8 mouse cellular contexts compared by ENCODE assay signal in the genomic region with DNA sequence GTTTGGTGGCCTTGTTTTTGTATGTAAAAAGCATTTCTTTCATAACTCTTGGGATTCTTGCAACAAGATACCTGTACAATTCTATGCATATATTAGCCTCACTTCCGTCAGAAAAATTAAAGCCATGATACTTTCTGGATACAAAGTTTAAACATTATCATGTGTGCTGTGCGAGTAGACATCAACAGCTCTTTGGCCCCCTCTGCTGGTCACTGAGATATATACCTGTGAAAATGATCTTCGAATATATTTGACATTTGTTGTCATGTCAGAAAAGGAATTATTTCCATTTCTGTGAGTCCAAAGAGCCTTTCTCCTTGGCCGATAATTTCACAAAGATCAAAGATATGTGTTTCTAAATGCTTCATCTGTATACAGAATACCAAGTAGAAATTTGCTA.
DNase-seq lines count a peak whose midpoint lies in the region; ATAC-seq and TF ChIP-seq lines count a peak whose summit lies in the region.

No protein-coding gene starts in this region.

- H3K4me1 ChIP-seq in forebrain, embryonic 11.5 days (replicated peaks; ENCODE audit: control insufficient read depth, insufficient read depth, low read length): no peaks in the 10 kb centered on the region
- H3K4me1 ChIP-seq in forebrain, embryonic 15.5 days: no peaks in the 10 kb centered on the region
- H3K4me1 ChIP-seq in liver, embryonic 14.5 days (replicated peaks; ENCODE audit: control insufficient read depth in 2 of 2, insufficient read depth in 2 of 2, low read length in 1 of 2): no peaks in the 10 kb centered on the region

- H3K27me3 ChIP-seq in forebrain, embryonic 11.5 days (ENCODE audit: control insufficient read depth, insufficient read depth, low read length): no peaks in the 10 kb centered on the region
- H3K27me3 ChIP-seq in forebrain, embryonic 15.5 days: no peaks in the 10 kb centered on the region
- H3K27me3 ChIP-seq in liver, embryonic 14.5 days (ENCODE audit: control insufficient read depth, insufficient read depth, low read length): no peaks in the 10 kb centered on the region

- no peak for TF ChIP-seq EP300 in liver, embryonic 14.5 days (IDR thresholded peaks at IDR 0.05; ENCODE audit: low read depth)

- peak; percentile 62 for TF ChIP-seq CTCF in liver, embryonic 14.5 days (IDR thresholded peaks at IDR 0.05; ENCODE audit: low read depth)

- no peak overlapping the region for H3K4me3 ChIP-seq in forebrain, embryonic 11.5 days (ENCODE audit: low read depth, low read length)
- no peak overlapping the region for H3K4me3 ChIP-seq in forebrain, embryonic 15.5 days
- H3K4me3 ChIP-seq in liver, embryonic 14.5 days (ENCODE audit: insufficient read depth in 1 of 2, low read depth in 2 of 2, low read length in 2 of 2): no peak overlapping the region

- ATAC-seq in forebrain, embryonic 11.5 days (replicated peaks; ENCODE audit: low FRiP score): no peak
- ATAC-seq in forebrain, embryonic 15.5 days (replicated peaks): no peak
- no peak for ATAC-seq in liver, embryonic 14.5 days (ENCODE audit: insufficient read depth)

- H3K9me3 ChIP-seq in forebrain, embryonic 11.5 days (ENCODE audit: control insufficient read depth, low read length): no peaks in the 10 kb centered on the region
- H3K9me3 ChIP-seq in forebrain, embryonic 15.5 days: no peaks in the 10 kb centered on the region
- H3K9me3 ChIP-seq in liver, embryonic 14.5 days (ENCODE audit: control insufficient read depth, low read length): no peaks in the 10 kb centered on the region

- H3K27ac ChIP-seq in forebrain, embryonic 11.5 days (ENCODE audit: low read depth, low read length): no peak overlapping the region
- H3K27ac ChIP-seq in forebrain, embryonic 15.5 days (replicated peaks): no peak overlapping the region
- no peak overlapping the region for H3K27ac ChIP-seq in liver, embryonic 14.5 days

- no peak overlapping the region for H3K9ac ChIP-seq in forebrain, embryonic 11.5 days (ENCODE audit: low read length)
- no peak overlapping the region for H3K9ac ChIP-seq in forebrain, embryonic 15.5 days (replicated peaks)
- no peak overlapping the region for H3K9ac ChIP-seq in liver, embryonic 14.5 days (replicated peaks)

- peak; percentile 67 for DNase-seq in forebrain, embryonic 11.5 days (ENCODE audit: low spot score)
- DNase-seq in right cerebral cortex, adult 18-20 months: peak; percentile 62
- DNase-seq in right cerebral cortex, postnatal 25 days: no peak
- peak; percentile 65 for DNase-seq in cerebellum, adult 9-10 months
- DNase-seq in heart, postnatal 36 days: peak; percentile 43 to 73
- DNase-seq in liver, embryonic 14.5 days (ENCODE audit: low read depth in 3 of 3, low spot score in 3 of 3): peak in 2 of 3 experiments; percentile 20 to 26
- peak; percentile 25 for DNase-seq in spleen, adult 12 weeks (ENCODE audit: low spot score)

- 41% methylated on average over 4 of the region's 4 CpGs for WGBS in forebrain, embryonic 11.5 days
- WGBS in forebrain, embryonic 15.5 days: 28% methylated on average over 4 of the region's 4 CpGs
- WGBS in liver, embryonic 14.5 days (ENCODE audit: insufficient replicate concordance): 21% methylated on average over 4 of the region's 4 CpGs

- H3K4me2 ChIP-seq in forebrain, embryonic 11.5 days (ENCODE audit: low read depth, low read length, severe bottlenecking): no peak overlapping the region
- H3K4me2 ChIP-seq in forebrain, embryonic 15.5 days (replicated peaks): no peak overlapping the region
- no peak overlapping the region for H3K4me2 ChIP-seq in liver, embryonic 14.5 days (ENCODE audit: low read depth)

- intact Hi-C loops in heart, postnatal 36 days (cut with DNase I): loop anchor here (5.0 kb wide), 2 partner anchors 446 to 1351 kb away; no protein-coding TSS in a partner anchor

- H3K36me3 ChIP-seq in forebrain, embryonic 11.5 days (ENCODE audit: control insufficient read depth, insufficient read depth, low read length): no peaks in the 10 kb centered on the region
- H3K36me3 ChIP-seq in forebrain, embryonic 15.5 days: no peaks in the 10 kb centered on the region
- no peaks in the 10 kb centered on the region for H3K36me3 ChIP-seq in liver, embryonic 14.5 days (replicated peaks; ENCODE audit: control insufficient read depth, insufficient read depth, low read depth)
